Mouse (Mus musculus): ENCODE results near the gene Coa6.

GRCm38 (mm10) chr8:126424163-126424562 is 1.8 kb downstream of the Coa6 start:
- TF ChIP-seq POLR2A (IDR thresholded peaks at IDR 0.05; ENCODE audit: control insufficient read depth, low read depth, low read length): no peak
- TF ChIP-seq CTCF (IDR thresholded peaks at IDR 0.05; ENCODE audit: control insufficient read depth, insufficient read depth, insufficient replicate concordance, low read depth, low read length): no peak
